Mouse (Mus musculus) heart, embryonic 15.5 days (tissue): ENCODE results near the gene Epha5. TPM values are rescaled to one million over a fixed set of nuclear protein-coding genes. Genes with fewer than 3 reads are reported as not detected.

Source experiments
- ATAC-seq: fragments of 200-750 bp; cut with Nextera tagmentation; replicated peaks from 2 replicates; pipeline ENCODE4 v1.8.0; 2017; ENCODE audit warnings: low read depth, moderate TSS enrichment; ENCODE audit not compliant: insufficient number of reproducible peaks, insufficient read depth, low FRiP score
- H3K27ac ChIP-seq: fragments of 300-500 bp; sonication (generic); 2 replicates; pipeline ENCODE4 v1.5.1; 2015; ENCODE audit warnings: mild to moderate bottlenecking, inconsistent platforms
- H3K27me3 ChIP-seq: fragments of 300-500 bp; sonication (generic); 2 replicates; pipeline ENCODE4 v1.6.1; 2015; ENCODE audit warnings: inconsistent platforms
- H3K36me3 ChIP-seq: fragments of 300-500 bp; sonication (generic); 2 replicates; pipeline ENCODE4 v1.6.1; 2015; ENCODE audit warnings: mild to moderate bottlenecking, inconsistent platforms
- H3K4me1 ChIP-seq: fragments of 300-500 bp; sonication (generic); replicated peaks from 2 replicates; pipeline ENCODE4 v1.6.1; 2015; ENCODE audit warnings: inconsistent platforms
- H3K4me2 ChIP-seq: fragments of 300-500 bp; sonication (generic); 2 replicates; pipeline ENCODE4 v1.6.1; 2015; ENCODE audit warnings: inconsistent platforms, mild to moderate bottlenecking, moderate library complexity
- H3K4me3 ChIP-seq: fragments of 300-500 bp; sonication (generic); 2 replicates; pipeline ENCODE4 v1.5.1; 2015; ENCODE audit warnings: mild to moderate bottlenecking, inconsistent platforms
- H3K9ac ChIP-seq: fragments of 300-500 bp; sonication (generic); 2 replicates; pipeline ENCODE4 v1.6.1; 2015; ENCODE audit warnings: mild to moderate bottlenecking, inconsistent platforms
- H3K9me3 ChIP-seq: fragments of 300-500 bp; sonication (generic); replicated peaks from 2 replicates; pipeline ENCODE4 v1.6.1; 2016; ENCODE audit warnings: inconsistent platforms
- WGBS: fragments of 180-500 bp; shearing (Covaris S2); methylation state at CpG from one replicate; pipeline ENCODE4 v1.1.7; 2015; ENCODE audit warnings: mixed read lengths; 5-methylcytosine and 5-hydroxymethylcytosine counted together
- polyA plus RNA-seq: library from polyadenylated mRNA; unstranded; fragments of >200 nt; fragmentation: Nextera tagmentation; extraction: Ambion mirVana; gene quantifications from 2 replicates; pipeline ENCODE4 v1.2.1, GENCODE M21; 2015

Gene Epha5
- polyA plus RNA-seq, 1 experiment from 2014 or later: 0.77 TPM

GRCm38 (mm10) chr5:84359430-84359829 is 57.8 kb downstream of the Epha5 start:
- Histone ChIP-seq H3K9ac (no peak overlapping the region), H3K36me3 (no peaks in the 10 kb centered on the region), H3K27ac (no peak overlapping the region), H3K27me3 (no peaks in the 10 kb centered on the region), H3K4me2 (no peak overlapping the region), H3K4me3 (no peak overlapping the region), H3K4me1 (no peaks in the 10 kb centered on the region), H3K9me3 (no peaks in the 10 kb centered on the region)
- ATAC-seq: no peak
- WGBS: 78% methylated on average over 3 of the region's 3 CpGs

GRCm38 (mm10) chr5:84353069-84353468 is 64.1 kb downstream of the Epha5 start:
- no peak overlapping the region for H3K4me2 ChIP-seq
- no peaks in the 10 kb centered on the region for H3K9me3 ChIP-seq

DNA sequence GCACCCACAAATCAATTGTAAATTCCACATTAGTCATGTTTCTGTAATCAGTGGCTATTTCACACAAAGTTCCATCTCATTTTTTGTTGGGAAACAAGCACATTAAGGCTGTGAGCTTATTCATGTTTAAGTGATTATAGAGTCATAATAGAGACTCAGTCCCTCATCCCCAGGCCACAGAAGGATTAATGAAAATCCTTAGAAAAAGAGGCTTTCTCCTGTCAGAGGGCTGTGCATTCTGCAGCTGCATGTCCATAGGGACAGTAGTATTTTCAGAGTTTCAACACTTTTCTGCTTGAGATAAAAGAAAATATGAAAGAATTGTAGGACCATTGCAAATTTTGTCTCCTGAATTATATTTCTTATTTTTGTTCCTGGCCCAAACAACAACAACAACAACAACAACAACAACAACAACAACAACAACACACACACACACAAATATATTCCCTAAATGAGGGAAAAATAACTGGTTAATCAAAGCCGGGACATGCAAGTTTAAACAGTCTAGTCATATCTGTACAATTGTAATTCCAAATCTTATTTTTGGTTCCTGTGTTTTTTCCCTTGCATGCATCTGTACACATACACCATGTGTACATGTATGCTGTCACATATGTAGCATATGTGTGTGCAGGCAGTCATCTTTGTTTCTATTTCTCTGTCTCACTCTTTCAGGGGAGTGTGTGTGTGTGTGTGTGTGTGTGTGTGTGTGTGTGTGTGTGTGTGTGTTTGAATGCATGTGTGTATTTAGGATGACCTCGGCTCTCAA is 70.3 kb downstream of the Epha5 start:
- H3K4me2 ChIP-seq: no peak overlapping the region
- no peaks in the 10 kb centered on the region for H3K36me3 ChIP-seq
- H3K27ac ChIP-seq: no peak overlapping the region
- no peaks in the 10 kb centered on the region for H3K4me1 ChIP-seq
- H3K27me3 ChIP-seq: no peaks in the 10 kb centered on the region
- no peaks in the 10 kb centered on the region for H3K9me3 ChIP-seq
- WGBS: 75% methylated on average over 2 of the region's 2 CpGs
- no peak overlapping the region for H3K9ac ChIP-seq
- H3K4me3 ChIP-seq: no peak overlapping the region
- no peak for ATAC-seq

More at GRCm38 (mm10) chr5:84353069-84353468, 64.1 kb downstream of the Epha5 start:
- no peak for ATAC-seq
- Histone ChIP-seq H3K27me3 (no peaks in the 10 kb centered on the region), H3K4me3 (no peak overlapping the region), H3K27ac (no peak overlapping the region), H3K9ac (no peak overlapping the region), H3K4me1 (no peaks in the 10 kb centered on the region), H3K36me3 (no peaks in the 10 kb centered on the region)
- 73% methylated on average over 5 of the region's 5 CpGs for WGBS

- Histone ChIP-seq H3K27ac (no peak overlapping the region), H3K4me2 (no peak overlapping the region), H3K4me3 (no peak overlapping the region), H3K9ac (no peak overlapping the region), H3K36me3 (no peaks in the 10 kb centered on the region), H3K27me3 (no peaks in the 10 kb centered on the region), H3K9me3 (no peaks in the 10 kb centered on the region), H3K4me1 (no peaks in the 10 kb centered on the region)
- no peak for ATAC-seq
- 54% methylated on average over 3 of the region's 3 CpGs for WGBS
Observed at GRCm38 (mm10) chr5:84335834-84336465, 81.2 kb downstream of the Epha5 start.

DNA sequence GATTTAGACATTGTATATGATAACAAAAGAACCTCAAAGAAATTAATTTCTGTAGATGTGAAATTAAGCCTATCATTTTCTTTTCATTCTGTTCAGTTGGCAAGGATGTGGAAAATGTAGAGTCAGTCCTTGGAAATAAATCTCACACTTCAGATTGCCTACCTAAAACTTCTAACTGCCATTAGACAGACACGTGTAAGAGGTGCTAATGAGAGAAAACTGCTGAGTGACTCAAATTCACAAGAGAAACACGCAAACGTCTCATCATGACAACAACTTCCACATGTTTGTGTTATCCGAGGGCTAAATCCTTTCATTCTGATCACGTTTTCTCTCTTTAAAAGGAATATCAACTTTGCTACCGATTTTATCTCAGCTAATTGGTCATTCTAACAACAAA is 82.7 kb downstream of the Epha5 start:
- H3K9ac ChIP-seq: no peak overlapping the region
- no peak overlapping the region for H3K4me2 ChIP-seq
- H3K4me1 ChIP-seq: no peaks in the 10 kb centered on the region
- H3K36me3 ChIP-seq: no peaks in the 10 kb centered on the region
- H3K27me3 ChIP-seq: no peaks in the 10 kb centered on the region
- H3K27ac ChIP-seq: no peak overlapping the region
- no peak overlapping the region for H3K4me3 ChIP-seq
- no peaks in the 10 kb centered on the region for H3K9me3 ChIP-seq
- 70% methylated on average over 6 of the region's 6 CpGs for WGBS
- no peak for ATAC-seq

- Histone ChIP-seq H3K27ac (no peak overlapping the region), H3K9me3 (no peaks in the 10 kb centered on the region), H3K36me3 (no peaks in the 10 kb centered on the region), H3K9ac (no peak overlapping the region), H3K27me3 (no peaks in the 10 kb centered on the region), H3K4me2 (no peak overlapping the region), H3K4me3 (no peak overlapping the region), H3K4me1 (no peaks in the 10 kb centered on the region)
- no peak for ATAC-seq
- WGBS: 89% methylated on average over 1 of the region's 1 CpGs
Observed at GRCm38 (mm10) chr5:84331631-84332030, 85.6 kb downstream of the Epha5 start.

DNA sequence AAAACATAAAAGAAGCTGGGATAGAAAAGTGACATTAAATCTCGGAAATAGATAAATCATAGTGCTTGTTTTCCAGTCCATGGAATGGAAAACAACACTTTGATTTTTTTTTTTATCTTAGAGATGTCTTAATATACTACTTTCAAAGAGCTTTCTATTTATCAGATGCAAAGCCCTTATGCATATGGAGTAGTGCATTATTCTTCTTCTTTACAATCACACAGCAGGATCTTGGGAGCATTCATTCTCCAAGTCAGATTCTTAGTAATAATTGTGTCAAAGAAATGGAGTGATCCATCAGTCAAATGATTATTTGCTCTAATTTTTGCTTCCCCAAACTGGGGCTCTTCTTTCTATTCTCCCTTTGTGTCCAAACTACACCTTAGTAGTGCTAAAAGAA is 96.6 kb downstream of the Epha5 start:
- ATAC-seq: no peak
- Histone ChIP-seq H3K9ac (no peak overlapping the region), H3K27ac (no peak overlapping the region), H3K9me3 (no peaks in the 10 kb centered on the region), H3K27me3 (no peaks in the 10 kb centered on the region), H3K4me2 (no peak overlapping the region), H3K36me3 (no peaks in the 10 kb centered on the region), H3K4me3 (no peak overlapping the region), H3K4me1 (no peaks in the 10 kb centered on the region)
- 64% methylated on average over 1 of the region's 1 CpGs for WGBS

- Histone ChIP-seq H3K27ac (no peak overlapping the region), H3K4me1 (no peaks in the 10 kb centered on the region), H3K9ac (no peak overlapping the region), H3K27me3 (no peaks in the 10 kb centered on the region), H3K9me3 (no peaks in the 10 kb centered on the region), H3K4me2 (no peak overlapping the region), H3K4me3 (no peak overlapping the region), H3K36me3 (no peaks in the 10 kb centered on the region)
- no peak for ATAC-seq
- 59% methylated on average over 4 of the region's 4 CpGs for WGBS
Observed at GRCm38 (mm10) chr5:84320138-84320537, 97.0 kb downstream of the Epha5 start.

GRCm38 (mm10) chr5:84318814-84319340 is 98.3 kb downstream of the Epha5 start:
- Histone ChIP-seq H3K4me1 (no peaks in the 10 kb centered on the region), H3K4me2 (no peak overlapping the region), H3K36me3 (no peaks in the 10 kb centered on the region), H3K4me3 (no peak overlapping the region), H3K27ac (no peak overlapping the region), H3K9me3 (no peaks in the 10 kb centered on the region), H3K27me3 (no peaks in the 10 kb centered on the region), H3K9ac (no peak overlapping the region)
- whole genome bisulfite sequencing: 38% methylated on average over 8 of the region's 8 CpGs
- no peak for ATAC-seq

DNA sequence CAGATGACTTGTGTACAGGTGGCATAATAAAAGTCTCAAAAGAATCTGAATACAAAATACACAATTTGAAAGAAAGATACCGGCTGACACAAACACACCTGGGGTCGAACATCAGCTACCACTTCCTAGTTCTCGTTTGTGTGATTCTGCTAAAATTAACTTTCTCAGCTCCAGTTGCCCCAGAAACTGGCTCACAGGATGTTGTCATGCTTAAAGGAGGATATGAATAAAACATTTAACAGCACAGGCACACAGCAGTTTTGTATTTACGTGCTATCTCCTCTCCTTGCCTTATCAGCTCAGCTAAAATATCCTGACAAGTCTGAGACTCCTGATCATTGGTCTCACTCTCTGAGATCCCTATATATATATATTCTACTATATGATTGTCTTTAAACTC is 99.3 kb downstream of the Epha5 start:
- Histone ChIP-seq H3K4me2 (no peak overlapping the region), H3K36me3 (no peaks in the 10 kb centered on the region), H3K4me3 (no peak overlapping the region), H3K27me3 (no peaks in the 10 kb centered on the region), H3K27ac (no peak overlapping the region), H3K9me3 (no peaks in the 10 kb centered on the region), H3K9ac (no peak overlapping the region), H3K4me1 (no peaks in the 10 kb centered on the region)
- WGBS: 64% methylated on average over 4 of the region's 4 CpGs
- no peak for ATAC-seq

DNA sequence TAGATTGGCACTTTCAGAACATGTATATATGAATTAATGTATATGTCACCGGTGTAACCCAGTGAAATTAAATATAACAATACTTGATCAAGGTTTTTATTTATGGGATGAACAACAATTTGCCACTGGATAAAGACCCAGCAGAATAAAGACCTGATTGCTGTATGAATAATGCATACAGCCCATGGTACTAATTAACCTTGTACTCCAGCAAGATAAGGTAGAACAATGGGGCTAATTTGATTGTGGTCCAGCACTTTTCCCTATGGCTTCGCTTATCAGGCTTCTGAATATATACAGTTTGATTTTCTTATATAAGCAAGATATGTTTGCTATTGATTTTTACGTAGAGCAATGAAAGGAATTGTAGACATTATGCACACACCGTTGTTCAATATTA is 103.6 kb downstream of the Epha5 start:
- Histone ChIP-seq H3K27ac (no peak overlapping the region), H3K9me3 (no peaks in the 10 kb centered on the region), H3K27me3 (no peaks in the 10 kb centered on the region), H3K4me3 (no peak overlapping the region), H3K36me3 (no peaks in the 10 kb centered on the region), H3K9ac (no peak overlapping the region), H3K4me1 (no peaks in the 10 kb centered on the region), H3K4me2 (no peak overlapping the region)
- 82% methylated on average over 4 of the region's 4 CpGs for WGBS
- no peak for ATAC-seq
